Mouse (Mus musculus): ENCODE measurements around the gene Cideb. TPM values are rescaled to one million over a fixed set of nuclear protein-coding genes. Genes with fewer than 3 reads are reported as not detected.
A peak's percentile ranks its signal among the peaks of the same experiment; 100 is the strongest.

Gene Cideb
- polyA plus RNA-seq (2015; fragmentation: Nextera tagmentation; extraction: Ambion mirVana): 0.24 TPM in 1 of 2 replicates, not detected in the other

GRCm38 (mm10) chr14:55758363-55758784 is at the start of gene Cideb:
Cideb (minus strand) TSS chr14:55758458.
- Histone ChIP-seq H3K9ac (no peak within 1 kb of the TSS), H3K36me3 (peaks cover 36% of the 10 kb centered on the region), H3K27ac (replicated peaks) (no peak within 1 kb of the TSS), H3K4me3 (no peak within 1 kb of the TSS), H3K9me3 (no peaks in the 10 kb centered on the region), H3K4me1 (replicated peaks) (peaks cover 23% of the 10 kb centered on the region), H3K27me3 (peaks cover 28% of the 10 kb centered on the region), H3K4me2 (peak within 1 kb of the TSS; percentile 20; the same call in 1 of the 2 replicates)
- 22% methylated on average over 8 of the region's 8 CpGs for WGBS
- ATAC-seq (ENCODE audit: low read depth): no peak

- no peak for ATAC-seq (ENCODE audit: low read depth)
- no peak overlapping the region for H3K27ac ChIP-seq (replicated peaks)
- no peaks in the 10 kb centered on the region for H3K36me3 ChIP-seq
- no peak overlapping the region for H3K4me2 ChIP-seq
- peaks cover 2% of the 10 kb centered on the region; the same call in 1 of the 2 replicates for H3K27me3 ChIP-seq
- H3K9me3 ChIP-seq: no peaks in the 10 kb centered on the region
- 87% methylated on average over 15 of the region's 15 CpGs for WGBS
- H3K9ac ChIP-seq: no peak overlapping the region
- no peaks in the 10 kb centered on the region for H3K4me1 ChIP-seq (replicated peaks)
- H3K4me3 ChIP-seq: no peak overlapping the region
Measured at GRCm38 (mm10) chr14:55795380-55796163, 37.3 kb upstream of the Cideb start.

GRCm38 (mm10) chr14:55793946-55794345 is 35.7 kb upstream of the Cideb start:
- H3K9me3 ChIP-seq: no peaks in the 10 kb centered on the region
- no peak overlapping the region for H3K4me2 ChIP-seq
- no peaks in the 10 kb centered on the region for H3K4me1 ChIP-seq (replicated peaks)
- H3K27me3 ChIP-seq: peaks cover 19% of the 10 kb centered on the region
- no peak overlapping the region for H3K27ac ChIP-seq (replicated peaks)
- ATAC-seq (ENCODE audit: low read depth): no peak
- H3K9ac ChIP-seq: no peak overlapping the region
- no peaks in the 10 kb centered on the region for H3K36me3 ChIP-seq
- WGBS: 69% methylated on average over 2 of the region's 2 CpGs
- H3K4me3 ChIP-seq: no peak overlapping the region

- Histone ChIP-seq H3K36me3 (no peaks in the 10 kb centered on the region), H3K9ac (no peak overlapping the region), H3K27me3 (peaks cover 24% of the 10 kb centered on the region), H3K27ac (replicated peaks) (no peak overlapping the region), H3K4me2 (no peak overlapping the region), H3K9me3 (no peaks in the 10 kb centered on the region), H3K4me3 (no peak overlapping the region), H3K4me1 (replicated peaks) (peaks cover 1% of the 10 kb centered on the region)
- 71% methylated on average over 2 of the region's 2 CpGs for WGBS
- no peak for ATAC-seq (ENCODE audit: low read depth)
Measured at GRCm38 (mm10) chr14:55793461-55793860, 35.2 kb upstream of the Cideb start.

- Histone ChIP-seq H3K36me3 (no peaks in the 10 kb centered on the region), H3K4me3 (peak within 1 kb of the TSS; percentile 31), H3K27ac (replicated peaks) (no peak within 1 kb of the TSS), H3K4me1 (replicated peaks) (peaks cover 15% of the 10 kb centered on the region), H3K27me3 (peaks cover 74% of the 10 kb centered on the region), H3K9me3 (no peaks in the 10 kb centered on the region), H3K9ac (peak within 1 kb of the TSS; percentile 41; the same call in 1 of the 2 replicates), H3K4me2 (peak within 1 kb of the TSS; percentile 53)
- no peak for ATAC-seq (ENCODE audit: low read depth)
- whole genome bisulfite sequencing: 5% methylated on average over 40 of the region's 40 CpGs
Measured at GRCm38 (mm10) chr14:55788256-55789050, 30.2 kb upstream of the Cideb start, which contains the start of gene Ripk3. Ripk3 (minus strand) TSS chr14:55788865.

- H3K36me3 ChIP-seq: no peaks in the 10 kb centered on the region
- 0 out of 2 replicates have a peak overlapping the region, but pooled peaks have one; percentile 31 for H3K4me3 ChIP-seq
- WGBS: 33% methylated on average over 11 of the region's 11 CpGs
- ATAC-seq (ENCODE audit: low read depth): no peak
- no peaks in the 10 kb centered on the region for H3K9me3 ChIP-seq
- peak overlapping the region; percentile 53 for H3K4me2 ChIP-seq
- H3K9ac ChIP-seq: 0 out of 2 replicates have a peak overlapping the region, but pooled peaks have one; percentile 41
- peaks cover 18% of the 10 kb centered on the region for H3K4me1 ChIP-seq (replicated peaks)
- H3K27me3 ChIP-seq: peaks cover 81% of the 10 kb centered on the region
- H3K27ac ChIP-seq (replicated peaks): no peak overlapping the region
Measured at GRCm38 (mm10) chr14:55787731-55788130, 29.5 kb upstream of the Cideb start.

GRCm38 (mm10) chr14:55785195-55785594 is 26.9 kb upstream of the Cideb start:
- Histone ChIP-seq H3K27ac (replicated peaks) (no peak overlapping the region), H3K4me3 (no peak overlapping the region), H3K36me3 (no peaks in the 10 kb centered on the region), H3K4me2 (no peak overlapping the region), H3K9me3 (no peaks in the 10 kb centered on the region), H3K27me3 (peaks cover 89% of the 10 kb centered on the region), H3K9ac (no peak overlapping the region), H3K4me1 (replicated peaks) (peaks cover 23% of the 10 kb centered on the region)
- no peak for ATAC-seq (ENCODE audit: low read depth)
- WGBS: 33% methylated on average over 6 of the region's 6 CpGs

- Histone ChIP-seq H3K4me1 (replicated peaks) (peaks cover 23% of the 10 kb centered on the region), H3K27me3 (peaks cover 76% of the 10 kb centered on the region), H3K9me3 (no peaks in the 10 kb centered on the region), H3K4me2 (peak within 1 kb of the TSS; percentile 49), H3K27ac (replicated peaks) (0 out of 2 replicates have a peak within 1 kb of the TSS, but pooled peaks have one; percentile 9), H3K36me3 (no peaks in the 10 kb centered on the region), H3K9ac (peak within 1 kb of the TSS; percentile 34; the same call in 1 of the 2 replicates), H3K4me3 (peak within 1 kb of the TSS; percentile 33)
- WGBS: 3% methylated on average over 13 of the region's 13 CpGs
- no peak for ATAC-seq (ENCODE audit: low read depth)
Measured at GRCm38 (mm10) chr14:55783958-55784235, 25.6 kb upstream of the Cideb start, which contains the start of gene Adcy4. Adcy4 (minus strand) TSS chr14:55784095.

- Histone ChIP-seq H3K27ac (replicated peaks) (0 out of 2 replicates have a peak overlapping the region, but pooled peaks have one; percentile 9), H3K4me2 (peak overlapping the region; percentile 49), H3K36me3 (no peaks in the 10 kb centered on the region), H3K9ac (peak overlapping the region; percentile 34; the same call in 1 of the 2 replicates), H3K27me3 (peaks cover 71% of the 10 kb centered on the region), H3K9me3 (no peaks in the 10 kb centered on the region), H3K4me3 (peak overlapping the region; percentile 33), H3K4me1 (replicated peaks) (peaks cover 21% of the 10 kb centered on the region)
- ATAC-seq (ENCODE audit: low read depth): no peak
- WGBS: 2% methylated on average over 31 of the region's 31 CpGs
Measured at GRCm38 (mm10) chr14:55783171-55783957, 25.1 kb upstream of the Cideb start.

- H3K36me3 ChIP-seq: no peaks in the 10 kb centered on the region
- ATAC-seq (ENCODE audit: low read depth): no peak
- peak overlapping the region; percentile 49 for H3K4me2 ChIP-seq
- peaks cover 15% of the 10 kb centered on the region for H3K4me1 ChIP-seq (replicated peaks)
- WGBS: 59% methylated on average over 9 of the region's 9 CpGs
- peaks cover 61% of the 10 kb centered on the region for H3K27me3 ChIP-seq
- peak overlapping the region; percentile 33 for H3K4me3 ChIP-seq
- no peak overlapping the region for H3K27ac ChIP-seq (replicated peaks)
- H3K9me3 ChIP-seq: no peaks in the 10 kb centered on the region
- H3K9ac ChIP-seq: no peak overlapping the region
Measured at GRCm38 (mm10) chr14:55782361-55782960, 24.2 kb upstream of the Cideb start.

- 13% methylated on average over 14 of the region's 14 CpGs for WGBS
- Histone ChIP-seq H3K27ac (replicated peaks) (no peak overlapping the region), H3K4me1 (replicated peaks) (peaks cover 15% of the 10 kb centered on the region), H3K4me2 (peak overlapping the region; percentile 47), H3K27me3 (peaks cover 50% of the 10 kb centered on the region), H3K9me3 (no peaks in the 10 kb centered on the region), H3K4me3 (0 out of 2 replicates have a peak overlapping the region, but pooled peaks have one; percentile 16), H3K36me3 (no peaks in the 10 kb centered on the region), H3K9ac (peak overlapping the region; percentile 52; the same call in 1 of the 2 replicates)
- peak; percentile 74 for ATAC-seq (ENCODE audit: low read depth)
Measured at GRCm38 (mm10) chr14:55781310-55781709, 23.1 kb upstream of the Cideb start.
